Mouse (Mus musculus) stomach, embryonic 15.5 days (tissue): ENCODE data around the gene Rnf133. TPM values are rescaled to one million over a fixed set of nuclear protein-coding genes. Genes with fewer than 3 reads are reported as not detected.

Experiments used
- ATAC-seq: fragments of 200-750 bp; cut with Nextera tagmentation; 2 replicates; pipeline ENCODE4 v1.8.0; 2017; ENCODE audit warnings: low read depth, moderate number of reproducible peaks, moderate TSS enrichment; ENCODE audit not compliant: insufficient read depth, low FRiP score
- H3K27ac ChIP-seq: fragments of 300-500 bp; sonication (generic); 2 replicates; pipeline ENCODE4 v1.5.1; 2015; ENCODE audit warnings: mild to moderate bottlenecking, inconsistent platforms
- H3K27me3 ChIP-seq: fragments of 300-500 bp; sonication (generic); replicated peaks from 2 replicates; pipeline ENCODE4 v1.6.1; 2015; ENCODE audit warnings: inconsistent platforms
- H3K36me3 ChIP-seq: fragments of 300-500 bp; sonication (generic); 2 replicates; pipeline ENCODE4 v1.6.1; 2015; ENCODE audit warnings: inconsistent platforms
- H3K4me1 ChIP-seq: fragments of 300-500 bp; sonication (generic); 2 replicates; pipeline ENCODE4 v1.6.1; 2015; ENCODE audit warnings: inconsistent platforms
- H3K4me2 ChIP-seq: fragments of 300-500 bp; sonication (generic); 2 replicates; pipeline ENCODE4 v1.6.1; 2015; ENCODE audit warnings: mild to moderate bottlenecking, inconsistent platforms
- H3K4me3 ChIP-seq: fragments of 300-500 bp; sonication (generic); replicated peaks from 2 replicates; pipeline ENCODE4 v1.5.1; 2015; ENCODE audit warnings: inconsistent platforms
- H3K9ac ChIP-seq: fragments of 300-500 bp; sonication (generic); 2 replicates; pipeline ENCODE4 v1.6.1; 2015; ENCODE audit warnings: inconsistent platforms
- H3K9me3 ChIP-seq: fragments of 300-500 bp; sonication (generic); 2 replicates; pipeline ENCODE4 v1.6.1; 2016; ENCODE audit warnings: inconsistent platforms
- WGBS: fragments of 180-500 bp; shearing (Covaris S2); methylation state at CpG from one replicate; pipeline ENCODE4 v1.1.7; 2015; 5-methylcytosine and 5-hydroxymethylcytosine counted together
- polyA plus RNA-seq: library from polyadenylated mRNA; unstranded; fragments of >200 nt; fragmentation: Nextera tagmentation; extraction: Ambion mirVana; gene quantifications from 2 replicates; pipeline ENCODE4 v1.2.1, GENCODE M21; 2015

Rnf133 gene
- 0.17 TPM in 1 of 2 replicates, not detected in the other for polyA plus RNA-seq

GRCm38 (mm10) chr6:23650205-23650604 lies at the start of gene Rnf133:
Rnf133 (minus strand) TSS chr6:23650305.
- H3K4me1 ChIP-seq = no peaks in the 10 kb centered on the region
- H3K4me2 ChIP-seq = no peak within 1 kb of the TSS
- WGBS = 71% methylated on average over 2 of the region's 2 CpGs
- no peaks in the 10 kb centered on the region for H3K36me3 ChIP-seq
- no peaks in the 10 kb centered on the region for H3K9me3 ChIP-seq
- no peaks in the 10 kb centered on the region for H3K27me3 ChIP-seq
- no peak within 1 kb of the TSS for H3K9ac ChIP-seq
- H3K4me3 ChIP-seq = no peak within 1 kb of the TSS
- ATAC-seq = no peak
- H3K27ac ChIP-seq = no peak within 1 kb of the TSS

GRCm38 (mm10) chr6:23678172-23678571 lies 28.1 kb upstream of the Rnf133 start:
- H3K27me3 ChIP-seq = no peaks in the 10 kb centered on the region
- no peak for ATAC-seq
- no peaks in the 10 kb centered on the region for H3K4me1 ChIP-seq
- H3K4me3 ChIP-seq = no peak overlapping the region
- H3K36me3 ChIP-seq = no peaks in the 10 kb centered on the region
- no peak overlapping the region for H3K9ac ChIP-seq
- no peak overlapping the region for H3K27ac ChIP-seq
- WGBS = 76% methylated on average over 1 of the region's 1 CpGs
- H3K4me2 ChIP-seq = no peak overlapping the region
- H3K9me3 ChIP-seq = no peaks in the 10 kb centered on the region

- 85% methylated on average over 2 of the region's 2 CpGs for WGBS
- H3K4me1 ChIP-seq = no peaks in the 10 kb centered on the region
- H3K9ac ChIP-seq = no peak within 1 kb of the TSS
- no peaks in the 10 kb centered on the region for H3K9me3 ChIP-seq
- ATAC-seq = no peak
- H3K36me3 ChIP-seq = no peaks in the 10 kb centered on the region
- H3K27me3 ChIP-seq = no peaks in the 10 kb centered on the region
- no peak within 1 kb of the TSS for H3K4me3 ChIP-seq
- no peak within 1 kb of the TSS for H3K4me2 ChIP-seq
- no peak within 1 kb of the TSS for H3K27ac ChIP-seq
These were observed 4.9 kb upstream of the Rnf133 start, which contains the start of gene Rnf148 for GRCm38 (mm10) chr6:23655036-23655435. Rnf148 (minus strand) TSS chr6:23655136.

GRCm38 (mm10) chr6:23648732-23649131 lies 1.4 kb downstream of the Rnf133 start:
- Histone ChIP-seq H3K4me3 (no peak overlapping the region), H3K9ac (no peak overlapping the region), H3K27ac (no peak overlapping the region), H3K9me3 (no peaks in the 10 kb centered on the region), H3K36me3 (no peaks in the 10 kb centered on the region), H3K27me3 (no peaks in the 10 kb centered on the region), H3K4me2 (no peak overlapping the region), H3K4me1 (no peaks in the 10 kb centered on the region)
- ATAC-seq = no peak
- WGBS = 64% methylated on average over 8 of the region's 8 CpGs

GRCm38 (mm10) chr6:23647627-23648247 lies 2.4 kb downstream of the Rnf133 start:
- H3K27ac ChIP-seq = no peak overlapping the region
- WGBS = 66% methylated on average over 7 of the region's 7 CpGs
- no peak overlapping the region for H3K4me3 ChIP-seq
- H3K4me1 ChIP-seq = no peaks in the 10 kb centered on the region
- no peaks in the 10 kb centered on the region for H3K27me3 ChIP-seq
- no peaks in the 10 kb centered on the region for H3K9me3 ChIP-seq
- no peaks in the 10 kb centered on the region for H3K36me3 ChIP-seq
- H3K4me2 ChIP-seq = no peak overlapping the region
- no peak for ATAC-seq
- no peak overlapping the region for H3K9ac ChIP-seq

GRCm38 (mm10) chr6:23637081-23637480 lies 13.0 kb downstream of the Rnf133 start:
- H3K36me3 ChIP-seq = no peaks in the 10 kb centered on the region
- 74% methylated on average over 3 of the region's 3 CpGs for WGBS

GRCm38 (mm10) chr6:23635208-23635607 lies 14.9 kb downstream of the Rnf133 start:
- Histone ChIP-seq H3K4me2 (no peak overlapping the region), H3K9me3 (no peaks in the 10 kb centered on the region), H3K27me3 (no peaks in the 10 kb centered on the region), H3K27ac (no peak overlapping the region), H3K9ac (no peak overlapping the region), H3K36me3 (no peaks in the 10 kb centered on the region), H3K4me1 (no peaks in the 10 kb centered on the region), H3K4me3 (no peak overlapping the region)
- WGBS = 85% methylated on average over 3 of the region's 3 CpGs
- ATAC-seq = no peak

More at GRCm38 (mm10) chr6:23637081-23637480, 13.0 kb downstream of the Rnf133 start:
- H3K4me2 ChIP-seq = no peak overlapping the region
- no peak overlapping the region for H3K27ac ChIP-seq
- no peak overlapping the region for H3K9ac ChIP-seq
- H3K4me3 ChIP-seq = no peak overlapping the region
- H3K9me3 ChIP-seq = no peaks in the 10 kb centered on the region
- H3K27me3 ChIP-seq = no peaks in the 10 kb centered on the region
- no peak for ATAC-seq
- no peaks in the 10 kb centered on the region for H3K4me1 ChIP-seq

- H3K9me3 ChIP-seq = no peaks in the 10 kb centered on the region
- H3K9ac ChIP-seq = no peak overlapping the region
- H3K27me3 ChIP-seq = no peaks in the 10 kb centered on the region
- H3K27ac ChIP-seq = no peak overlapping the region
- no peaks in the 10 kb centered on the region for H3K4me1 ChIP-seq
- ATAC-seq = no peak
- 78% methylated on average over 9 of the region's 9 CpGs for WGBS
- no peaks in the 10 kb centered on the region for H3K36me3 ChIP-seq
- no peak overlapping the region for H3K4me2 ChIP-seq
- no peak overlapping the region for H3K4me3 ChIP-seq
These were observed 16.1 kb downstream of the Rnf133 start for GRCm38 (mm10) chr6:23634016-23634415.

- 38% methylated on average over 4 of the region's 4 CpGs for WGBS
- Histone ChIP-seq H3K4me3 (no peak overlapping the region), H3K27me3 (no peaks in the 10 kb centered on the region), H3K4me2 (no peak overlapping the region), H3K9ac (no peak overlapping the region), H3K27ac (no peak overlapping the region), H3K36me3 (no peaks in the 10 kb centered on the region), H3K4me1 (no peaks in the 10 kb centered on the region), H3K9me3 (no peaks in the 10 kb centered on the region)
- ATAC-seq = no peak
These were observed 19.6 kb downstream of the Rnf133 start for GRCm38 (mm10) chr6:23630465-23630864.

Other genes starting within 250 kb of the Rnf133 start
- gene Rnf148, start 4.8 kb upstream of the Rnf133 start, polyA plus RNA-seq = not detected in 2 replicates
- 3.3 and 4.2 TPM in 2 replicates for gene Cadps2, start 189.1 kb upstream of the Rnf133 start, polyA plus RNA-seq